Mouse (Mus musculus): ENCODE data around the gene 1700015F17Rik.

Gene 1700015F17Rik

DNA sequence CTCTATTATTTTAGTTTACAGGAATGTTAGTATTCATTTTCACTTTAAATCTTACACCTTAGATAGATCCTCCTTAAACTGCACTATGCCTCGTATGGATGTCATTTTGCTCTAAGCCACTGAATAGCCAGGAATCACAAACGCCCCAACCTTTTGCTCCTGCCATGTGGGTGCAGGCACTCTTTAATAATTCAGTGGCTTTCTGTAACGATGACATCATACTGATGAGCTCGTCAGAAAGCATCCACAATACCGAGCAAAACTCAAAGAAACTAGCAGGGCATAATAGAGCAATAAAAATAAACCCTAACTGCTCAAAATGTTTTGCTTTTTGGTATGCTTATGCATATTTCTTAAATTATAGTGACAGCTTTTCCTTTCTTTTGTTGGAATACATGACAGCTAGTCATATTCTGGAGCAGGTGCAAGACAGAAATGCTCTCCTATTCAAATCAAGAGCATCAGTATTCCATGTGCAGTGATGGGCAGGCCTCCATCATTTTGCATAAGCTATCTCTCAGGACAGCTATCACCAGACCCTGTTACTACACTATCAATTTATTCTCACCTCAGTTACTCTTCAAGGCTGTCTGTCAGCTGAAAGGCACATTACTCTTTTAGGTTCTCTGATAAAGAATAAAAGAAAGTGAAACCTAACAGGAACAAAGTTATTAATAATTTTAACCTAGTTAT is 47.1 kb downstream of the 1700015F17Rik start:
- DNase-seq (ENCODE audit: low read depth in 1 of 2, low spot score in 2 of 2): no peak

DNA sequence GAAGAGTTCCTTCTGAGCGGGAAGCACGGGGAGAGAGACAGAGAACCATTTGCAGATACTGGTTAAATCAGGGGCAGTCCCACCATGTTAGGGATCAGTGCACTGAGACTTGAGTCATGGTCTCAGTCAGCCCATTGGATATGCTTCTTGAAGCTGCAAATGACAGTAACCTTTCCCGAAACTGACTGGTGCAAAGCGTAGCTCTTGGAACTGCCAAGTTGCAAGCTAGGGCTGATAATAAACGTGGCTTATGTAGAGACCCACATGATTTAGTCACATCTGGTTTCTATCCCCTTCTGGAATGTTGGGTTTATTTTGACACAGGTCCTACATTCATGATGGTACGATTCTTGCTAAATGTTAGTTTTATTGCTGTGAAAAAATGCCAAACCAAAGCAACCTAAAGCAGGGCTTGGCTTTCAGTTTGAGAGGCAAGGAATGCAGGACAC is 55.2 kb downstream of the 1700015F17Rik start:
- no peak for DNase-seq (ENCODE audit: low read depth in 1 of 2, low spot score in 2 of 2)

DNA sequence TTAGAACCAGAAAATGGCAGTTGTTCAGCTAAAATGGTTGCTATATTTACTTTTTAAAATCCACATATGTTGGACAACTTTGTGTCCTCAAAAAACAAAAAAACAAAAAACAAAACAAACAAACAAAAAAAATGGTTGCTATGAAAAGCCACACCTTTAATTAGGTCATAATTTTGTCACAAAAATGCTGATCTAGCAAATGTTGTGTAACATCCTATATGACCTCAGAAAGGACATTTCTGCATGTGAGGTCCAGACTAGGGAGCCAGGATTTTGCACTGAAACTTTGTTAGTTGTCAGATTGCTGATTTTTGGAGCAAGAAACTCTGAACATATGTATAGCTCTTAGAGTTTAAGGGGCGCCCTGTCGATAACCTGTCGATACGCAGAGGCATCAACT is 55.9 kb downstream of the 1700015F17Rik start:
- no peak for DNase-seq (ENCODE audit: low read depth in 1 of 2, low spot score in 2 of 2)

DNA sequence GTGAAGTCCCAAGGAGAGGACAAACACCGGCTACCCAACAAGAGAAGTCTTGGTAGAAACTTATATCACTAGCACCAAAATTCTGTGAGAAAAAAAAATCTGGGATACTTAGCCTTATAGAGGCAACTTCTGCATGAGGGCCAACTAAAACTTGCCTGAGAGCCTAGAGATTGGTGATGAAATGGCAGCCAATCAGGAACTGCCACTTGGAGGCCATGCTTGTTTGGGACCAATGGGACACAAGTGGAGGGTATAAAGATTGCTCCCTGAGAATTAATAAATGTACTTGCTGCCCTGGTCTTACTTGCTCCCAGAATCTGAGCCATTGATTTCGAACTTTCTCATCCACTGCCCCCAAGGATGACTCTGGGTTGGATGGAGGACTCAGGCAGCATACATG is 57.5 kb downstream of the 1700015F17Rik start:
- DNase-seq (ENCODE audit: low read depth in 1 of 2, low spot score in 2 of 2): no peak

DNA sequence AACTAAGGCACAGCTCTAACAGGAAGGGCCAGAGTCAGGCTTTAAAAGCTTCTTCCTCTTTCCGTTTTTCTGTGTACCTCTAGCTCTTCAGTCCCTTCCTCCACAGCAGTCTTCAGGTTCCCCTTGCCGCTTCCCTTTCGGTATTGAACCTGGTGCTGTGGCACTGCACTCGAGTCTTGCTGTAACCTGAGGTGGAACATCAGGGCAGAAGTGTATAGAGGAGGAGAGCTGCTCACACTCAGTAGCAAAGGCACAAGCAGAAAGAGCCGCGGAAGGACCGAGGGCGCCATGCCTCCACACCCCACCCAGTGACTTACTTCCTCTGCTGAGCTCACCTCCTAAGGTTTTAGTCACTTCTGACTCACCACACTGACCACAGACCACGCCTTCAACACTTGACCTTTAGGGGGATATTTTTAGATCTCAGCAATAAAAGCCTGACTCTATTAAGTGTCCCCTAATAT is 58.9 kb downstream of the 1700015F17Rik start, which contains the start of gene Cdk14:
TSS of gene Cdk14 (minus strand) at position 321 of the 464 bp plus-strand sequence.
- peak; percentile 63 to 80 for DNase-seq (ENCODE audit: low read depth in 1 of 2, low spot score in 2 of 2)

DNA sequence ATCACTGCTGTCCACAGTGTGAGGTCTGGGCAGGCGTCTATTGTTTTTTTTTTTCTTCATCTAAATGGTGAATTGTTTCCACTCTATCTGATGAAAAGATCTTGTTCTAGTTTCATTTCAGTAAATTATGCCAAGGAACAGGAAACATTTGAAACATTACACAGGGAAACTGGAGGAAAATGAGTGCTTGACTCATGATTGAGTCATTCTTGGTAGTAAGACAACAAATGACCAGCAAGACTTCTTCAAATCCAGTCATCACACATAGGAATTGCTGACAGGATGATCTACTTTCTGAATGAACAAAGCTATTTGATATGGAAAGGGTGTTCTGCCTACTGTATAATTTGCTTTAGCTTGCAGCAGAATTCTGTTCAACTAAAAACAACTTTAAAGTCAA is 59.7 kb downstream of the 1700015F17Rik start:
- DNase-seq (ENCODE audit: low read depth in 1 of 2, low spot score in 2 of 2): peak in 1 of 2 experiments; percentile 9

DNA sequence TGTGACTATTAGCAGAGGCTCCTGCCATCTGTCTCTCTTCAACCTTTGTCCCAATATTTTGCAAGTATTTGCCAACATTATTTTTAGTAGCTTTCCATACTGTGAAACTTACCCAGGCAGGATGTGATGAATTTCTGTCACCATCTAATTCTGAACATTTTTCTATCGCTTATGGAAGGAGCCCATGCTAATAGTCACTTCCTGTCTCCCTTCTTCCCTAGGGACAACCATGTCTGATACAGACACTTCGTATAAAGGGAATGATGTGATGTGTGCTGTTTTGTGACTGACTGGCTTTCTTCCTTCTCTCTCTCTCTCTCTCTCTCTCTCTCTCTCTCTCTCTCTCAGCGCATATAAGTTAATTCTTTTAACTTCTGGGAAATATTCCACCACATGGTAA is 64.1 kb downstream of the 1700015F17Rik start:
- no peak for DNase-seq (ENCODE audit: low read depth in 1 of 2, low spot score in 2 of 2)

DNA sequence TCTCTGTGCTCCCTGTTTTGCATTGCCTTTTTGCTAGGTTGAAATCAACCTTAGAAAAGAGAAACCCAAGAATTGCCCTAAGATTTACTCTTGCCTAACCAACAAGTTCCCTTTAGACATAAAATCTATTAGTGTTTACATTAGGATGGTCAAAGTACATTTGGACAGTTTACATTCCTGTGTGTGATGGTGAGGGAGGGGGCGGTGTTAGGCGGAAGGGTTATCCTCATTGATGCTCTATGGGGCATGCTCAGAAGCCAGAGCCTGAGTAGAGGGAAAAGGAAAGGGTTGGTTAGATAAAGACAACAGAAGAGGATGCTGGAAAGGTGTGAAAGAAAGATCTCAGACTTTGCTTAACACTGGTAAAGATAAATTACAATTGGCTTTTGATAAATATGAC is 67.1 kb downstream of the 1700015F17Rik start:
- no peak for DNase-seq (ENCODE audit: low read depth in 1 of 2, low spot score in 2 of 2)

DNA sequence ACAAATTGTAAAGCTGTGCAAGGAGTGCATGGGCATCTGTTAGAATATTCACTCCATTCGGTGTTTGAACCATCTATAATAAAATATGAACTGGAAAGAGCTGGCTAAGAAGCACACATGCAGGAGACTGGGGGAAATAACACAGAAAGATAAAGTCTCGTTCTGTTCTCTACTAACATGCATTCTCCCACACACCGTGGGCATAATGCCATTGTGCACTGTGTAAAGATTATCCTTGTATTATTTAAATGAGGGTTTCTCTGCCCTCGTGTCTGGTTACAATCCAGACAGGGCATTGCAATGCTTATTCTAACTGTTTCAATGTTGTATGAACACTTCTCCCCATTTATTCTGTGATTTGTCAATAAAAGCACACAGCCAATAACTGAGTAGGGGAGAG is 77.0 kb downstream of the 1700015F17Rik start:
- no peak for DNase-seq (ENCODE audit: low read depth in 1 of 2, low spot score in 2 of 2)

DNA sequence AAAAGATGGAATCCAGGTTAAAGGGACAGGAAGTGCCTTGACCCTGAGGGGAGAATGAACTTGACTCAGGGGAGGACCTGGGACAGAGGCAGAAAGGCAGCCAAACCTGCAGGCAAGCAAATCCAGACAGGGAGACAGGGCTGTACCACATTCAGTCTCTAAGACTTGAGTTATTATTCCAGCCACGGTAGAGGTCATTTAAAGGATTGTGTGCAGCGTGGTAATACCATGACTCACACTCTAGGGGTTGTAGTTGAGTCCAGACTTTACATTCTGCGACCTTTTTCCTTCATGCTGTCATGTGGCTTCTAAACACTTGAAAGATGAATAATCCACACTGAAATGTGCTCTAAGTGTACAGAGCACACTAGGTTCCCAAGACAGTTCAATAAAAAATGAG is 86.2 kb downstream of the 1700015F17Rik start:
- no peak for DNase-seq (ENCODE audit: low read depth in 1 of 2, low spot score in 2 of 2)
